Mouse (Mus musculus): ENCODE results near the gene Psmb3. TPM values are rescaled to one million over a fixed set of nuclear protein-coding genes. Genes with fewer than 3 reads are reported as not detected.
A peak's percentile ranks its signal among the peaks of the same experiment; 100 is the strongest.

Psmb3 gene
- polyA plus RNA-seq, 1 experiment from 2014 or later = 430 TPM

DNA sequence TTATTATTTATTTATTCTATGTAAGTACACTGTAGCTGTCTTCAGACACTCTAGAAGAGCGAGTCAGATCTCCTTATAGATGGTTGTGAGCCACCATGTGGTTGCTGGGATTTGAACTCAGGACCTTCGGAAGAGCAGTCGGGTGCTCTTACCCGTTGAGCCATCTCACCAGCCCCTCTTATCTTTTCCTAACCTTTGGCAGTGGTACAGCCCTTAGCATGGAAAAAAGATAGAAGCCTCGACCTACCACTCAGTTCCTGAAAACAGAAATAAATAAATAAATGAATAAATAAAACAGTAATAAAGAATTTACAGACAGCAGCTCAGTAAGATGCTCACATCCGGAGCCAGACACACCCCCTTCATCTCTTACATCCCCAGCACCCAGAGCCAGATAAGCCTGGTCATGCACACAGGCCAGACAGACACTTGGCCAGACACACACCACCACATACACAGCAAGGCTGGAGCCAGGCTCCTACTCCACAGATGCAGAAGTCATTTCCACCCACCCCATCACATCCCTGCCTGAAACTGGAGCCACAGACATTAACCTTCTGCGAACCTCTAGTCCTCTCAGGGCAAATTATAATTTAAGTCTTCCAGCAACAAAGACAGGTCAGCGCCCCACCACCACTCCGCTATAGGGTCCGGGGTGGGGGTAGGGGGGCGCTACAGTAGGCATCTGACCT, 5.9 kb upstream of the Psmb3 start:
- 53% methylated on average over 11 of the region's 11 CpGs for WGBS

GRCm38 (mm10) chr11:97697891-97698529, 5.2 kb upstream of the Psmb3 start:
- Histone ChIP-seq H3K9me3 (ENCODE audit: control insufficient read depth, low read length) (no peaks in the 10 kb centered on the region), H3K9ac (ENCODE audit: low read length) (peak overlapping the region; percentile 98), H3K27me3 (ENCODE audit: control insufficient read depth, insufficient read depth, low read length) (no peaks in the 10 kb centered on the region), H3K27ac (replicated peaks in 1 of 2; ENCODE audit: control insufficient read depth in 1 of 2, insufficient read depth in 1 of 2, low read depth in 2 of 2, low read length in 2 of 2) (peak overlapping the region; percentile 45 to 100), H3K4me1 (ENCODE audit: control insufficient read depth in 2 of 2, insufficient read depth in 2 of 2, low read length in 2 of 2) (peaks cover 36 to 58% of the 10 kb centered on the region in 2 experiments), H3K36me3 (ENCODE audit: control insufficient read depth, insufficient read depth, low read length) (peaks cover 3% of the 10 kb centered on the region), H3K4me3 (ENCODE audit: control insufficient read depth in 1 of 2, insufficient read depth in 1 of 2, low read depth in 1 of 2, low read length in 2 of 2) (peak overlapping the region; percentile 78 to 90), H3K4me2 (ENCODE audit: low read length) (peak overlapping the region; percentile 95)
- 7% methylated on average over 14 of the region's 14 CpGs for WGBS
- no peak for ATAC-seq (ENCODE audit: insufficient number of reproducible peaks, insufficient read depth, low FRiP score, low read depth)

More for the DNA sequence above, 5.9 kb upstream of the Psmb3 start:
- Histone ChIP-seq H3K9ac (ENCODE audit: low read length) (peak overlapping the region; percentile 98), H3K36me3 (ENCODE audit: control insufficient read depth, insufficient read depth, low read length) (peaks cover 10% of the 10 kb centered on the region), H3K9me3 (ENCODE audit: control insufficient read depth, low read length) (no peaks in the 10 kb centered on the region), H3K4me3 (ENCODE audit: control insufficient read depth in 1 of 2, insufficient read depth in 1 of 2, low read depth in 1 of 2, low read length in 2 of 2) (peak overlapping the region; percentile 78 to 90), H3K27me3 (ENCODE audit: control insufficient read depth, insufficient read depth, low read length) (no peaks in the 10 kb centered on the region), H3K4me1 (ENCODE audit: control insufficient read depth in 2 of 2, insufficient read depth in 2 of 2, low read length in 2 of 2) (peaks cover 36 to 58% of the 10 kb centered on the region in 2 experiments), H3K4me2 (ENCODE audit: low read length) (peak overlapping the region; percentile 95), H3K27ac (replicated peaks in 1 of 2; ENCODE audit: control insufficient read depth in 1 of 2, insufficient read depth in 1 of 2, low read depth in 2 of 2, low read length in 2 of 2) (peak overlapping the region; percentile 27 to 100; a peak in 3 of 4 replicates)
- ATAC-seq (ENCODE audit: insufficient number of reproducible peaks, insufficient read depth, low FRiP score, low read depth) = no peak

DNA sequence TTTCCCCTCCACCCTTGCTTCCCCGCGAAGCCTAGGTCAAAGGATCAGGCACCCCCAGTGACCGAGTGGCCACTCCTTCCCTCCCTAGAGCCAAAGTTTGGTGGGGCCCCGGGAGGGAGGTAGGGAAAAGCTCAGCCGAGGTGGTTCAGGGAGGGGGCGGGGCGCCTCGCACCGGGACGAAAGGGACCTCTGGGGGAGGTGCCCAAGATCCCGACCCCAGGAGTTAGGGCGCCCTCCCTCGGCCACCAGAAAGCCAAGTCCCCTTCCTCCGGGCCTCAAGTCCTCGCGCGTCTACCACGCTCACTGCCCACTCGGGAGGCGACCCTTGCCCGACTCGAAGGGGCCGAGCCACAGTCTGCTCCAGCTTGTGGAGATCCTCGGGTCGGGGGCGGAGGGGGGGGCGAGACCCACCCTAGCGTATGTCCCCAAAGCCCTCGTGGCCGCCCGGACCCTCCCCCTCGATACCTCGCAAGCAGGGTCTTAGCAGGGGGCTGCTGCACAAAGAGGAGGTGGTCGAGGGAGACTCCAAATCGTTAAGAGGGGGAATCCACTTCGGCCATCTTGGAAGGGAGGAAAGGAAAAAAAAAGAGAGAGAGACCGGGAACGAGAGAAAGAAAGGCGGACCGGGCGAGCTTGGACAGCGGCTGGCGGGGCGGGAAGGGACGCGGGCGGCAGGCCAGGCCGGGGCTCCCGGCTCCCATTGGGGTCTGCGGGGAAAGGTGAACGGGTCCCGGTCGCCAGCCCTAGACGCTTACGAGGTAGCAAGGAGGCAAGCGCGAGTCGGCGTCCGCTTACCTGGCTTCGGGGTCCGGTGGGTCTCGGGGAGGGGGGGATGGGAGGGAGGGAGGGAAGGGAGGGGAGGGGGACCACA, 4.2 kb upstream of the Psmb3 start:
- Histone ChIP-seq H3K9me3 (ENCODE audit: control insufficient read depth, low read length) (no peaks in the 10 kb centered on the region), H3K27me3 (ENCODE audit: control insufficient read depth, insufficient read depth, low read length) (no peaks in the 10 kb centered on the region), H3K4me3 (ENCODE audit: control insufficient read depth in 1 of 2, insufficient read depth in 1 of 2, low read depth in 1 of 2, low read length in 2 of 2) (peak overlapping the region; percentile 78 to 90), H3K9ac (ENCODE audit: low read length) (peak overlapping the region; percentile 98), H3K36me3 (ENCODE audit: control insufficient read depth, insufficient read depth, low read length) (no peaks in the 10 kb centered on the region), H3K27ac (replicated peaks in 1 of 2; ENCODE audit: control insufficient read depth in 1 of 2, insufficient read depth in 1 of 2, low read depth in 2 of 2, low read length in 2 of 2) (peak overlapping the region; percentile 89 to 100), H3K4me1 (ENCODE audit: control insufficient read depth in 2 of 2, insufficient read depth in 2 of 2, low read length in 2 of 2) (peaks cover 36 to 60% of the 10 kb centered on the region in 2 experiments), H3K4me2 (ENCODE audit: low read length) (peak overlapping the region; percentile 95)
- WGBS = under 1% methylated on average over 60 of the region's 63 CpGs
- no peak for ATAC-seq (ENCODE audit: insufficient number of reproducible peaks, insufficient read depth, low FRiP score, low read depth)

DNA sequence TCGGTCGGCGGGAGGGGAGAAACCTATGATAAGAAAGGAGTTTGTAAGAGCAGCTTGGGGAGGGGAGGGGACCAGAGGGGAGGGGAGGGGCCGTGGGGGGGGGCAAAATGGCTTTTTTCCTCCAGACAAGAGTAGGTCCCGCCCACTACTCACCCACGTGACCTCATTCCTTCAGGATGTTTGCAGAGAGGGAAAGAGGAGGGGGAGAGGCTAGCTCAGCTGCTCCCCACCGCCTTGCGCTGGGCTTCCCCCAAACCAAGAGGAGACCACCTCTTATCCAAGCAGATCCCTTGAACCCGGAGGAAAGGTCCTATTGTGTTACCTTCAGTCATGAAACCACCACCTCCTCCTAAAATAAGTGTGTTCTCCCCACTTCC, 3.6 kb upstream of the Psmb3 start:
- WGBS = 0% methylated on average over 7 of the region's 9 CpGs
- Histone ChIP-seq H3K27me3 (ENCODE audit: control insufficient read depth, insufficient read depth, low read length) (no peaks in the 10 kb centered on the region), H3K4me2 (ENCODE audit: low read length) (peak overlapping the region; percentile 95), H3K36me3 (ENCODE audit: control insufficient read depth, insufficient read depth, low read length) (no peaks in the 10 kb centered on the region), H3K4me1 (ENCODE audit: control insufficient read depth in 2 of 2, insufficient read depth in 2 of 2, low read length in 2 of 2) (peaks cover 32 to 60% of the 10 kb centered on the region in 2 experiments), H3K9ac (ENCODE audit: low read length) (peak overlapping the region; percentile 98), H3K9me3 (ENCODE audit: control insufficient read depth, low read length) (no peaks in the 10 kb centered on the region), H3K4me3 (ENCODE audit: control insufficient read depth in 1 of 2, insufficient read depth in 1 of 2, low read depth in 1 of 2, low read length in 2 of 2) (peak overlapping the region; percentile 77 to 90), H3K27ac (replicated peaks in 1 of 2; ENCODE audit: control insufficient read depth in 1 of 2, insufficient read depth in 1 of 2, low read depth in 2 of 2, low read length in 2 of 2) (peak overlapping the region; percentile 97 to 100)
- peak; percentile 53 for ATAC-seq (ENCODE audit: insufficient number of reproducible peaks, insufficient read depth, low FRiP score, low read depth)

GRCm38 (mm10) chr11:97700003-97700745, 3.0 kb upstream of the Psmb3 start, which contains the start of gene Pcgf2:
Pcgf2 (minus strand) TSS chr11:97700497.
- Histone ChIP-seq H3K36me3 (ENCODE audit: control insufficient read depth, insufficient read depth, low read length) (peaks cover 5% of the 10 kb centered on the region; the same call in 1 of the 2 replicates), H3K9ac (ENCODE audit: low read length) (peak within 1 kb of the TSS; percentile 98), H3K4me3 (ENCODE audit: control insufficient read depth in 1 of 2, insufficient read depth in 1 of 2, low read depth in 1 of 2, low read length in 2 of 2) (peak within 1 kb of the TSS; percentile 78 to 90), H3K4me2 (ENCODE audit: low read length) (peak within 1 kb of the TSS; percentile 95), H3K9me3 (ENCODE audit: control insufficient read depth, low read length) (no peaks in the 10 kb centered on the region), H3K4me1 (ENCODE audit: control insufficient read depth in 2 of 2, insufficient read depth in 2 of 2, low read length in 2 of 2) (peaks cover 27 to 54% of the 10 kb centered on the region in 2 experiments), H3K27me3 (ENCODE audit: control insufficient read depth, insufficient read depth, low read length) (no peaks in the 10 kb centered on the region), H3K27ac (replicated peaks in 1 of 2; ENCODE audit: control insufficient read depth in 1 of 2, insufficient read depth in 1 of 2, low read depth in 2 of 2, low read length in 2 of 2) (peak within 1 kb of the TSS; percentile 97 to 100)
- peak; percentile 18 for ATAC-seq (ENCODE audit: insufficient number of reproducible peaks, insufficient read depth, low FRiP score, low read depth)
- WGBS = under 1% methylated on average over 85 of the region's 85 CpGs

DNA sequence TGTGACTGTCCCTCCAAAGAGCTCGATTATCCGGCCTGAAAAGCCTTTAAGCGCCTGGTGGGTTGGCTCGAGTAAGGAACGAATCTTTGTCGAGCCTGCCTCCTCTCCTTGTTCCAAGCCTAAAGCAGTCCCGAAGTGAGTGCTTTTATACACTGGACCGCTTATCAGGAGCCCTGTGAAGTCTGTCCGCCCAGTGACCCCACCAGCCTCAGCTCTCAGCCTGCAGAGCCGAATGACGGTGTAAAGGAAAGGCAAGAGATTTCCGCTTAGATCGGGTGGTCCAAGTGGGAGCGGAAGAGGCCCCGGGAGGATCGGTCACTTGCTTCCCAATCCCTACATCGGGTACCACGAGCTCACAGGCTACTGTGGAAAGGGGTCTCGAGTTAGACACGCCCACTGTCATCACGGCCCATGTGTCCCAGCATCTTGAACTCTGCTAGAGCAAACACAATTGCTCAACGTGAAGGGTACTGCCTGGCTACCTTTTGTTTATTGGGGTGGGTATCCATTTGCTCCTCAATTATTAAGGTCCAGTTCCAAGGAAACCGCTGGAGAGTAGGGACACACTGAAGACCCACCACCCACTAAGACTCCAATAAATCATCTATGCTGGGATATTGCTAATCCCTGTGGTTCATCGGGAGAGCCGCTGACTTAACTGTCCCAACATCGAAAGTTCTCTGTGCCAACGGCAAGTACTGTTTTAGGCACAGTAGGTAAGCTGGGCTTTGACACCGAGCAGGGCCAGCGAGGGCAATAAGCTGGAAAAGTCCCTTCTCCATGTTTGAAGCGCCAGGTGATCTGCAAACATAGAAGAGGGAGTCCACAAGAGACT, 2.2 kb upstream of the Psmb3 start:
- peak overlapping the region; percentile 88 for H3K9ac ChIP-seq (ENCODE audit: low read length)
- H3K4me2 ChIP-seq (ENCODE audit: low read length) = peak overlapping the region; percentile 95
- peaks cover 19 to 46% of the 10 kb centered on the region in 2 experiments for H3K4me1 ChIP-seq (ENCODE audit: control insufficient read depth in 2 of 2, insufficient read depth in 2 of 2, low read length in 2 of 2)
- H3K27ac ChIP-seq (replicated peaks in 1 of 2; ENCODE audit: control insufficient read depth in 1 of 2, insufficient read depth in 1 of 2, low read depth in 2 of 2, low read length in 2 of 2) = peak overlapping the region; percentile 97 to 100
- peaks cover 11% of the 10 kb centered on the region for H3K36me3 ChIP-seq (ENCODE audit: control insufficient read depth, insufficient read depth, low read length)
- H3K4me3 ChIP-seq (ENCODE audit: control insufficient read depth in 1 of 2, insufficient read depth in 1 of 2, low read depth in 1 of 2, low read length in 2 of 2) = peak overlapping the region; percentile 77 to 90
- no peaks in the 10 kb centered on the region for H3K9me3 ChIP-seq (ENCODE audit: control insufficient read depth, low read length)
- H3K27me3 ChIP-seq (ENCODE audit: control insufficient read depth, insufficient read depth, low read length) = no peaks in the 10 kb centered on the region
- ATAC-seq (ENCODE audit: insufficient number of reproducible peaks, insufficient read depth, low FRiP score, low read depth) = no peak
- 20% methylated on average over 30 of the region's 30 CpGs for WGBS

Measured in heart, embryonic 14.5 days (tissue).